Mouse (Mus musculus) hindbrain, postnatal 0 days (tissue): ENCODE measurements around the gene Katnbl1. TPM values are rescaled to one million over a fixed set of nuclear protein-coding genes. Genes with fewer than 3 reads are reported as not detected.
"Not testable (repeated sequence)": the region's sequence is repeated elsewhere in the genome, so short reads cannot be mapped to it uniquely, and the experiment has no call there.

Experiments used
- ATAC-seq: fragments of 200-750 bp; cut with Nextera tagmentation; 2 replicates; pipeline ENCODE4 v1.8.0; 2017; ENCODE audit warnings: mild to moderate bottlenecking, moderate TSS enrichment, moderate library complexity
- DNase-seq: peaks from one replicate; pipeline ENCODE4 v3.0.0-alpha.2; 2015; ENCODE audit warnings: low spot score
- H3K27ac ChIP-seq: fragments of 300-500 bp; sonication (generic); 2 replicates; pipeline ENCODE4 v1.5.1; 2014; ENCODE audit warnings: mild to moderate bottlenecking
- H3K27me3 ChIP-seq: fragments of 300-500 bp; sonication (generic); 2 replicates; pipeline ENCODE4 v1.6.1; 2014; ENCODE audit warnings: low read length, mixed read lengths; ENCODE audit not compliant: insufficient read depth
- H3K36me3 ChIP-seq: fragments of 300-500 bp; sonication (generic); 2 replicates; pipeline ENCODE4 v1.6.1; 2014; ENCODE audit warnings: low read length, mixed read lengths; ENCODE audit not compliant: insufficient read depth
- H3K4me1 ChIP-seq: fragments of 300-500 bp; sonication (generic); 2 replicates; pipeline ENCODE4 v1.6.1; 2014; ENCODE audit warnings: antibody characterized with exemption, low read length, mixed read lengths; ENCODE audit not compliant: insufficient read depth
- H3K4me2 ChIP-seq: fragments of 300-500 bp; sonication (generic); 2 replicates; pipeline ENCODE4 v1.6.1; 2014; ENCODE audit warnings: low read depth, mild to moderate bottlenecking, low read length, moderate library complexity, mixed read lengths
- H3K4me3 ChIP-seq: fragments of 300-500 bp; sonication (generic); 2 replicates; pipeline ENCODE4 v1.5.1; 2014; ENCODE audit warnings: low read length
- H3K9ac ChIP-seq: fragments of 300-500 bp; sonication (generic); replicated peaks from 2 replicates; pipeline ENCODE4 v1.6.1; 2014; ENCODE audit warnings: mild to moderate bottlenecking, low read length, moderate library complexity, mixed read lengths
- H3K9me3 ChIP-seq: fragments of 300-500 bp; sonication (generic); 2 replicates; pipeline ENCODE4 v1.6.1; 2016; ENCODE audit warnings: low read length, mixed read lengths
- CTCF ChIP-seq: IDR thresholded peaks from 2 replicates; pipeline ENCODE4 v1.5.1; 2016; ENCODE audit warnings: antibody characterized with exemption, control low read depth, low read depth
- WGBS: fragments of 180-500 bp; shearing (Covaris S2); extraction: QIAGEN DNeasy Blood & Tissue Kit; methylation state at CpG from one replicate; pipeline ENCODE4 v1.1.7; 2014; 5-methylcytosine and 5-hydroxymethylcytosine counted together
- polyA plus RNA-seq: library from polyadenylated mRNA; unstranded; fragments of >200 nt; fragmentation: Nextera tagmentation; extraction: Ambion mirVana; gene quantifications from 2 replicates; pipeline ENCODE4 v1.2.1, GENCODE M21; 2015
- total RNA-seq: library from RNA; depleted of rRNA; stranded (reverse); fragments of >200 nt; gene quantifications from 2 replicates; pipeline ENCODE4 v1.2.3, GENCODE M21; 2014; rRNA removed

Katnbl1 gene
- total and polyA plus RNA-seq, 2 experiments from 2014 or later: 11.4 to 21.4 TPM

- no peak overlapping the region for H3K9ac ChIP-seq
- DNase-seq (no peak), ATAC-seq (no peak)
- H3K4me2 ChIP-seq: no peak overlapping the region
- H3K9me3 ChIP-seq: no peaks in the 10 kb centered on the region
- no peaks in the 10 kb centered on the region for H3K4me1 ChIP-seq
- H3K36me3 ChIP-seq: no peaks in the 10 kb centered on the region
- H3K4me3 ChIP-seq: no peak overlapping the region
- H3K27me3 ChIP-seq: no peaks in the 10 kb centered on the region
- no peak for TF ChIP-seq CTCF
- no peak overlapping the region for H3K27ac ChIP-seq
Measured at GRCm38 (mm10) chr2:112448510-112449059, 69.6 kb downstream of the Katnbl1 start.

DNA sequence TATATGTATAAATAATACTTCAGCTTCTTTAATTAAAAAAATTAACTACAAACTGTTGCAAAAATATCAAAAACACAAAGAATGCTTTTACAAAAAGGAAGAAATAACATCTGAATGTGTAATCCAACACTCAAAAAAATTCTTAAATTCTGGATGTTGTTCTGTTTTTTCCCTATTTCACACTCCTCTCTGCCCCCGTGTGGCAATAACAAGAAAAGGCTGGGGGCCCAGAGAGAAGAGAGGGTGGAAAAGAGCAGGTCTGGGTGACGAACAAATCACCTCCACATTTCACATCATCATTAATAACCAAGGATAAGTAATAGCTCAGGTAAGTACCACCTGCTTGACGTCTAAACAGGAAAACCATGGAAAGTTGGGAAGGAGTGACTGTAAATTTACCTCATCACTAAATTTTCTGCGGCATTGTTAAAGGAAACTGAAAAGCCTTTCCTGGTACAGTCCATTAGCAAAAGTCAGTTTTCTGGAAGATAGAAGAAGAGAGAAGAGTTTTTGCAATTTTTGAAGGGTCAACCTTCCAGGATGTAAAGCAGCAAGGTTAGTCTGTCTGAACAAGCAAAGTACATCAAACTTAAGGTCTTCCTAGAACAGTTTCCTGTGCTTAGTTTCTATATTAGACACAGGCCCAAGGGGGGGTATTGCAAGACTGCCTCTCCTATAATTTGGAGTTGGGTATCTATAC lies 70.7 kb downstream of the Katnbl1 start:
- H3K9ac ChIP-seq: no peak overlapping the region
- no peaks in the 10 kb centered on the region for H3K4me1 ChIP-seq
- no peak overlapping the region for H3K4me2 ChIP-seq
- peak; percentile 11 for DNase-seq
- H3K27me3 ChIP-seq: no peaks in the 10 kb centered on the region
- peak; percentile 61 for TF ChIP-seq CTCF
- H3K36me3 ChIP-seq: no peaks in the 10 kb centered on the region
- H3K4me3 ChIP-seq: no peak overlapping the region
- no peak overlapping the region for H3K27ac ChIP-seq
- no peaks in the 10 kb centered on the region for H3K9me3 ChIP-seq
- ATAC-seq: no peak
- 31% methylated on average over 4 of the region's 4 CpGs for WGBS

GRCm38 (mm10) chr2:112452513-112452912 lies 73.5 kb downstream of the Katnbl1 start:
- H3K27ac ChIP-seq, H3K9me3 ChIP-seq, ATAC-seq, H3K27me3 ChIP-seq, H3K36me3 ChIP-seq, H3K4me1 ChIP-seq, H3K4me2 ChIP-seq, H3K9ac ChIP-seq, H3K4me3 ChIP-seq, DNase-seq: not testable (repeated sequence)

DNA sequence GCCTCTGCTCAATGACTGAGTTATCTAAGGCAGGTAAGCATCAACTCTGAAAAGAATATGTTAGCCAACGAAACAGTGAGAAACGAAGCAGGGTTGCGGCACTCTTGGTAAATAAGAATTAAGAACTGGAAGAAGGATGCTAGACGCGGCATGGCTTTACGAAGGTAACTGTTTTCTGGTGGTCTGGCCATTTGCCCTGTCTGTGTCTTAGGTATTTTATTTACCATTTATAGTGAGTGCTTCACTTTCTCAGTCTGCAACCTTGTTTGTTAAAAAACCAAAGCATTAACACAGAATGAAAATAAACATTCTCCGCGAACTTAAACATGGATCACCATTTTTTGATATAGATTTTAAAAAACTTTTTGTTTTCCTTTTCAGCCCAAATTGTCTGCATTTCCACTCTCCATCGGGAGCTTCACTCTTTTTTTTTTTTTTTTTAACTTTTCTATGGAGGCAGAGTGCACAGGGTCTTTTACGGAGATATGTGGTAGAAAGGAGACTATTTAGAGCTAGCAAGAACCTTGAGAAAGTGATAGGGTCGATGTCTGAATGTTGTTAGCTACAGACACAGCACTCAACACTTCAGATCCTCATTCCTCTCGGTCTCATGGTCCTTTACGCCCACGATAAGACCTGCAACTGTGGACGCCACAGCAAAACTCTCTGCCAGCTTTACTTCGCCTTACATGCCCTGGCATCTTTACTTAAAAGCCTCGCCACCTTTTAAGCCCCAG lies 75.3 kb downstream of the Katnbl1 start:
- Histone ChIP-seq H3K27me3 (no peaks in the 10 kb centered on the region), H3K9ac (peak overlapping the region; percentile 92), H3K4me3 (peak overlapping the region; percentile 96), H3K4me2 (peak overlapping the region; percentile 69), H3K27ac (peak overlapping the region; percentile 89), H3K9me3 (no peaks in the 10 kb centered on the region), H3K4me1 (peaks cover 9% of the 10 kb centered on the region; the same call in 1 of the 2 replicates), H3K36me3 (no peaks in the 10 kb centered on the region)
- 31% methylated on average over 17 of the region's 17 CpGs for WGBS
- DNase-seq (no peak), ATAC-seq (no peak; the same call in 1 of the 2 replicates)
- TF ChIP-seq CTCF: no peak

GRCm38 (mm10) chr2:112454862-112455564 lies 76.0 kb downstream of the Katnbl1 start, which contains the start of gene Emc7:
Gene Emc7, plus strand, starts transcription at chr2:112454997.
- H3K4me2 ChIP-seq: peak within 1 kb of the TSS; percentile 69
- H3K27ac ChIP-seq: peak within 1 kb of the TSS; percentile 89
- peak within 1 kb of the TSS; percentile 96 for H3K4me3 ChIP-seq
- peak within 1 kb of the TSS; percentile 92 for H3K9ac ChIP-seq
- peak; percentile 98 for DNase-seq
- peak; percentile 98 for ATAC-seq
- H3K36me3 ChIP-seq: no peaks in the 10 kb centered on the region
- no peaks in the 10 kb centered on the region for H3K27me3 ChIP-seq
- peaks cover 9% of the 10 kb centered on the region; the same call in 1 of the 2 replicates for H3K4me1 ChIP-seq
- WGBS: under 1% methylated on average over 49 of the region's 49 CpGs
- no peaks in the 10 kb centered on the region for H3K9me3 ChIP-seq
- TF ChIP-seq CTCF: no peak

DNA sequence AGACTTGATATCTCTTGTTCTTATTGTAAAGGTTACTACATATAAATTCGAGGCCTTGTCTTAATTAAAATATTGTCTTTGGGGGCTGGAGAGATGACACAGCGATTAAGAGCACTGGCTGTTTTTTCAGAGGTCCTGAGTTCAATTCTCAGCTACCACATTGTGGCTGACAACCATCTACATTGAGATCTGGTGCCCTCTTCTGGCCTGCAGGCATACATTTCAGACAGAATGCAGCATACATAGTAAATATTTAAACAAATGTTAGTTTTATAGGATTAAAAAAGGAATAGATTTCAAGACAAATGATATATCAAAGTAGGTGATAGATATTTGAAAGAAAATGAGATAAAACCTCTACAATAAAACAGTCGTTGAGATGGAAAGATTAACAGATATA lies 81.5 kb downstream of the Katnbl1 start:
- Histone ChIP-seq H3K4me1 (peaks cover 9% of the 10 kb centered on the region; the same call in 1 of the 2 replicates), H3K27me3 (no peaks in the 10 kb centered on the region), H3K4me3 (no peak overlapping the region), H3K9me3 (no peaks in the 10 kb centered on the region), H3K36me3 (peaks cover 10% of the 10 kb centered on the region; the same call in 1 of the 2 replicates), H3K9ac (no peak overlapping the region), H3K27ac (no peak overlapping the region), H3K4me2 (no peak overlapping the region)
- ATAC-seq (no peak), DNase-seq (no peak)
- 93% methylated on average over 3 of the region's 3 CpGs for WGBS
- no peak for TF ChIP-seq CTCF

Other genes with a start within 250 kb of the Katnbl1 start
- gene Olfr1316, start 244.2 kb upstream of the Katnbl1 start, total RNA-seq: not detected in 2 replicates
- gene Olfr1316, start 244.2 kb upstream of the Katnbl1 start, polyA plus RNA-seq: not detected in 2 replicates
- not detected in 2 replicates for gene Olfr1317, start 238.9 kb upstream of the Katnbl1 start, total RNA-seq
- not detected in 2 replicates for gene Olfr1317, start 238.9 kb upstream of the Katnbl1 start, polyA plus RNA-seq
- not detected in 2 replicates for gene Olfr1318, start 225.0 kb upstream of the Katnbl1 start, total RNA-seq
- gene Olfr1318, start 225.0 kb upstream of the Katnbl1 start, polyA plus RNA-seq: 0.14 TPM in 2 replicates
- 21.3 and 44.7 TPM in 2 replicates for gene Lpcat4, start 139.7 kb upstream of the Katnbl1 start, total RNA-seq
- gene Lpcat4, start 139.7 kb upstream of the Katnbl1 start, polyA plus RNA-seq: 20.8 and 22.8 TPM in 2 replicates
- gene Nutm1, start 119.9 kb upstream of the Katnbl1 start, total RNA-seq: 0.05 TPM in 1 of 2 replicates, not detected in the other
- 0.06 and 0.11 TPM in 2 replicates for gene Nutm1, start 119.9 kb upstream of the Katnbl1 start, polyA plus RNA-seq
- gene Nop10, start 117.3 kb upstream of the Katnbl1 start, total RNA-seq: 61.0 and 115 TPM in 2 replicates
- 177 and 183 TPM in 2 replicates for gene Nop10, start 117.3 kb upstream of the Katnbl1 start, polyA plus RNA-seq
- gene Slc12a6, start 113.4 kb upstream of the Katnbl1 start, total RNA-seq: 55.5 and 68.2 TPM in 2 replicates
- 12.6 and 13.6 TPM in 2 replicates for gene Slc12a6, start 113.4 kb upstream of the Katnbl1 start, polyA plus RNA-seq
- not detected in 2 replicates for gene Gm21985, start 112.9 kb upstream of the Katnbl1 start, total RNA-seq
- gene Gm21985, start 112.9 kb upstream of the Katnbl1 start, polyA plus RNA-seq: not detected in 2 replicates
- 123 and 151 TPM in 2 replicates for gene Emc4, start 11.2 kb upstream of the Katnbl1 start, total RNA-seq
- gene Emc4, start 11.2 kb upstream of the Katnbl1 start, polyA plus RNA-seq: 239 and 246 TPM in 2 replicates
- gene Emc7, start 75.8 kb downstream of the Katnbl1 start, total RNA-seq: 15.3 and 15.9 TPM in 2 replicates
- 36.3 and 37.8 TPM in 2 replicates for gene Emc7, start 75.8 kb downstream of the Katnbl1 start, polyA plus RNA-seq
- 2.8 and 3.5 TPM in 2 replicates for gene Chrm5, start 101.6 kb downstream of the Katnbl1 start, total RNA-seq
- gene Chrm5, start 101.6 kb downstream of the Katnbl1 start, polyA plus RNA-seq: 1.3 and 1.5 TPM in 2 replicates
- gene Aven, start 113.8 kb downstream of the Katnbl1 start, total RNA-seq: 6.8 and 10.9 TPM in 2 replicates
- gene Aven, start 113.8 kb downstream of the Katnbl1 start, polyA plus RNA-seq: 3.0 and 3.3 TPM in 2 replicates